Mouse (Mus musculus) kidney, adult 2 months (tissue): Measurements from ENCODE around the gene Wars2.

ENCODE experiments used
- CTCF ChIP-seq: fragments of 200-500 bp; conservative IDR thresholded peaks from 2 replicates; pipeline ENCODE4 v1.5.1; 2011; ENCODE audit warnings: low read depth, mild to moderate bottlenecking, control low read depth, low read length, moderate library complexity, mixed read lengths; ENCODE audit not compliant: insufficient read depth, insufficient read length
- POLR2A ChIP-seq: fragments of 200-500 bp; IDR thresholded peaks from one replicate; pipeline ENCODE4 v1.6.1; 2011; ENCODE audit warnings: low read depth, low read length, control low read depth

DNA sequence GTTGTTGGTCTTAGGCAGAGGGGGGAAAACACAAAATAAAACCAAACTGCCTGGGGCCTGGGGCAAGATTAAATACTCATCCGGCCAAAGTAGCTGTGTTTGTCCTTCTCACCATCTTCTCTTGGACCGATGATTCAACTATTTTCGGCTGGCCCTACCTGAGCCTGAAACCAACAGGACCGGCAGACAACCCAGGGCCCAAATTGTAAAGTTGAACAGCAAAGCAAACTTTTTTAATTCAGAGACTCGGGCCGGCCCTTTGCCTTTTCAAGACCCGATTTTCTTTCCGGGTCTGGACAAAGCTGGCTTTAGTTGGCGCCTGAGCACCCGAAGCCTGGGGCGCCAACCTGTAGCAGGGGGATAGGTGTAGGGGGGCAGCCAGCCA lies 115.5 kb downstream of the Wars2 start:
- TF ChIP-seq POLR2A (no peak), CTCF (no peak)
